Comparison of ENCODE assay signal across 12 mouse cellular contexts in genomic region chr8:10935231-10935630, GRCm38 (mm10).
DNase-seq lines count a peak whose midpoint lies in the region; ATAC-seq lines count a peak whose summit lies in the region.
"Had no signal": no experiment of that assay in that cellular context is flagged by ENCODE, and none has a peak within 500 bp of the region (broad histone marks: within the 10 kb centered on the region; RNA-seq: fewer than 3 reads in every experiment).

No protein-coding gene starts in this region.

- H3K9me3 ChIP-seq in kidney, embryonic 14.5 days (ENCODE audit: control insufficient read depth, low read length) = no peaks in the 10 kb centered on the region
- no peaks in the 10 kb centered on the region for H3K9me3 ChIP-seq in lung, embryonic 16.5 days (ENCODE audit: control insufficient read depth, low read length)
- H3K9me3 ChIP-seq in forebrain, embryonic 15.5 days = no peaks in the 10 kb centered on the region
- no peaks in the 10 kb centered on the region for H3K9me3 ChIP-seq in hindbrain, embryonic 16.5 days (ENCODE audit: control insufficient read depth, low read length)
- H3K9me3 ChIP-seq: midbrain, embryonic 15.5 days had no signal

- DNase-seq in kidney, adult 11 months = peak; percentile 79
- DNase-seq in ZHBTc4 (ENCODE audit: low read depth, low spot score) = peak; percentile 21
- peak; percentile 66 for DNase-seq in kidney, adult 9 months
- DNase-seq: cerebellum, postnatal 25 days; thymus, postnatal 25 days had no signal

- 55% methylated on average over 8 of the region's 8 CpGs for WGBS in kidney, embryonic 14.5 days
- WGBS in lung, embryonic 16.5 days = 49% methylated on average over 8 of the region's 8 CpGs
- 79% methylated on average over 8 of the region's 8 CpGs for WGBS in forebrain, embryonic 15.5 days
- WGBS in hindbrain, embryonic 16.5 days = 68% methylated on average over 8 of the region's 8 CpGs

- H3K27ac ChIP-seq in kidney, embryonic 14.5 days (ENCODE audit: low read depth, low read length) = no peak overlapping the region
- H3K27ac ChIP-seq in lung, embryonic 16.5 days (ENCODE audit: low read length) = no peak overlapping the region; the same call in 1 of the 2 replicates
- H3K27ac ChIP-seq in forebrain, embryonic 15.5 days (replicated peaks) = no peak overlapping the region
- H3K27ac ChIP-seq in hindbrain, embryonic 16.5 days (ENCODE audit: low read depth, low read length) = no peak overlapping the region
- H3K27ac ChIP-seq: midbrain, embryonic 15.5 days had no signal

- no peak overlapping the region for H3K4me2 ChIP-seq in kidney, embryonic 14.5 days (replicated peaks; ENCODE audit: low read depth, low read length)
- H3K4me2 ChIP-seq in lung, embryonic 16.5 days (ENCODE audit: low read depth, low read length) = no peak overlapping the region
- no peak overlapping the region for H3K4me2 ChIP-seq in forebrain, embryonic 15.5 days (replicated peaks)
- no peak overlapping the region for H3K4me2 ChIP-seq in hindbrain, embryonic 16.5 days (ENCODE audit: low read length)
- H3K4me2 ChIP-seq: midbrain, embryonic 15.5 days had no signal

- peaks cover 12% of the 10 kb centered on the region for H3K4me1 ChIP-seq in kidney, embryonic 14.5 days (ENCODE audit: control insufficient read depth, insufficient read depth, low read length)
- peaks cover 17% of the 10 kb centered on the region for H3K4me1 ChIP-seq in lung, embryonic 16.5 days (replicated peaks; ENCODE audit: control insufficient read depth, insufficient read depth, low read length)
- no peaks in the 10 kb centered on the region for H3K4me1 ChIP-seq in forebrain, embryonic 15.5 days
- no peaks in the 10 kb centered on the region for H3K4me1 ChIP-seq in hindbrain, embryonic 16.5 days (ENCODE audit: control insufficient read depth, insufficient read depth, low read depth, low read length)
- H3K4me1 ChIP-seq: midbrain, embryonic 15.5 days had no signal

- H3K36me3 ChIP-seq in kidney, embryonic 14.5 days (ENCODE audit: control insufficient read depth, insufficient read depth, low read length) = no peaks in the 10 kb centered on the region
- no peaks in the 10 kb centered on the region for H3K36me3 ChIP-seq in lung, embryonic 16.5 days (ENCODE audit: control insufficient read depth, insufficient read depth, low read length)
- H3K36me3 ChIP-seq in forebrain, embryonic 15.5 days = no peaks in the 10 kb centered on the region
- no peaks in the 10 kb centered on the region for H3K36me3 ChIP-seq in hindbrain, embryonic 16.5 days (ENCODE audit: control insufficient read depth, insufficient read depth, low read length)
- H3K36me3 ChIP-seq: midbrain, embryonic 15.5 days had no signal

- no peak for ATAC-seq in kidney, embryonic 14.5 days (ENCODE audit: low FRiP score, low TSS enrichment)
- peak; percentile 9; the same call in 1 of the 2 replicates for ATAC-seq in lung, embryonic 16.5 days (ENCODE audit: low read depth)
- no peak for ATAC-seq in megakaryocyte progenitor cell, adult 5-6 weeks (replicated peaks; ENCODE audit: poor library complexity)
- ATAC-seq in forebrain, embryonic 15.5 days (replicated peaks) = no peak
- no peak for ATAC-seq in hindbrain, embryonic 16.5 days
- ATAC-seq: midbrain, embryonic 15.5 days; Patski had no signal

- no peak overlapping the region for H3K4me3 ChIP-seq in kidney, embryonic 14.5 days (ENCODE audit: low read length)
- H3K4me3 ChIP-seq in lung, embryonic 16.5 days (ENCODE audit: low read length) = no peak overlapping the region
- no peak overlapping the region for H3K4me3 ChIP-seq in forebrain, embryonic 15.5 days
- H3K4me3 ChIP-seq in hindbrain, embryonic 16.5 days (ENCODE audit: low read length) = no peak overlapping the region
- H3K4me3 ChIP-seq: midbrain, embryonic 15.5 days had no signal

- no peaks in the 10 kb centered on the region for H3K27me3 ChIP-seq in kidney, embryonic 14.5 days (ENCODE audit: control insufficient read depth, insufficient read depth, low read length)
- no peaks in the 10 kb centered on the region for H3K27me3 ChIP-seq in lung, embryonic 16.5 days (ENCODE audit: control insufficient read depth, insufficient read depth, low read depth, low read length)
- H3K27me3 ChIP-seq in forebrain, embryonic 15.5 days = no peaks in the 10 kb centered on the region
- 0 out of 2 replicates have a peak, but pooled peaks cover 2% of the 10 kb centered on the region for H3K27me3 ChIP-seq in hindbrain, embryonic 16.5 days (replicated peaks; ENCODE audit: control insufficient read depth, insufficient read depth, low read length)
- H3K27me3 ChIP-seq: midbrain, embryonic 15.5 days; Patski had no signal

- H3K9ac ChIP-seq in kidney, embryonic 14.5 days (ENCODE audit: low read depth, low read length) = no peak overlapping the region
- no peak overlapping the region for H3K9ac ChIP-seq in lung, embryonic 16.5 days (ENCODE audit: low read length)
- no peak overlapping the region for H3K9ac ChIP-seq in forebrain, embryonic 15.5 days (replicated peaks)
- H3K9ac ChIP-seq in hindbrain, embryonic 16.5 days (ENCODE audit: low read depth, low read length) = no peak overlapping the region
- H3K9ac ChIP-seq: midbrain, embryonic 15.5 days had no signal

Comparison
In these comparisons a context has a peak if more than half of its experiments do, and no peak if none do; other contexts are left out.
1. DNase-seq: peak in every context shown above with its lines; median percentile 79 in kidney, adult 11 months; 66 in kidney, adult 9 months; 21 in ZHBTc4.